Mouse (Mus musculus) limb, embryonic 14.5 days (tissue): ENCODE results near the gene Kat6b. TPM values are rescaled to one million over a fixed set of nuclear protein-coding genes. Genes with fewer than 3 reads are reported as not detected.
"Not testable (repeated sequence)": the region's sequence is repeated elsewhere in the genome, so short reads cannot be mapped to it uniquely, and the experiment has no call there.

Experiments
- ATAC-seq: fragments of 200-750 bp; cut with Nextera tagmentation; 2 replicates; pipeline ENCODE4 v1.8.0; 2017; ENCODE audit warnings: low read depth, moderate number of reproducible peaks, moderate TSS enrichment; ENCODE audit not compliant: low FRiP score
- DNase-seq: peaks from one replicate; pipeline ENCODE4 v3.0.0-alpha.2; 2015; ENCODE audit warnings: low spot score
- H3K27ac ChIP-seq: fragments of 300-500 bp; sonication (generic); replicated peaks from 2 replicates; pipeline ENCODE4 v1.5.1; 2014; ENCODE audit warnings: low read depth, mild to moderate bottlenecking, low read length, moderate library complexity, mixed read lengths
- H3K27me3 ChIP-seq: fragments of 300-500 bp; sonication (generic); 2 replicates; pipeline ENCODE4 v1.6.1; 2014; ENCODE audit warnings: low read length, mixed read lengths; ENCODE audit not compliant: control insufficient read depth, insufficient read depth
- H3K36me3 ChIP-seq: fragments of 300-500 bp; sonication (generic); 2 replicates; pipeline ENCODE4 v1.6.1; 2014; ENCODE audit warnings: mild to moderate bottlenecking, low read length, moderate library complexity, mixed read lengths; ENCODE audit not compliant: control insufficient read depth, insufficient read depth
- H3K4me1 ChIP-seq: fragments of 300-500 bp; sonication (generic); 2 replicates; pipeline ENCODE4 v1.6.1; 2014; ENCODE audit warnings: antibody characterized with exemption, low read length, mixed read lengths; ENCODE audit not compliant: control insufficient read depth, insufficient read depth
- H3K4me2 ChIP-seq: fragments of 300-500 bp; sonication (generic); replicated peaks from 2 replicates; pipeline ENCODE4 v1.6.1; 2014; ENCODE audit warnings: low read depth, mild to moderate bottlenecking, low read length, moderate library complexity; ENCODE audit not compliant: severe bottlenecking
- H3K4me3 ChIP-seq: fragments of 300-500 bp; sonication (generic); replicated peaks from 2 replicates; pipeline ENCODE4 v1.5.1; 2014; ENCODE audit warnings: low read length
- H3K9ac ChIP-seq: fragments of 300-500 bp; sonication (generic); 2 replicates; pipeline ENCODE4 v1.6.1; 2014; ENCODE audit warnings: mild to moderate bottlenecking, low read depth, low read length, moderate library complexity; ENCODE audit not compliant: severe bottlenecking
- H3K9me3 ChIP-seq: fragments of 300-500 bp; sonication (generic); 2 replicates; pipeline ENCODE4 v1.6.1; 2016; ENCODE audit warnings: low read length; ENCODE audit not compliant: control insufficient read depth
- POLR2A ChIP-seq: fragments of 200-500 bp; IDR thresholded peaks from 2 replicates; pipeline ENCODE4 v1.8.0; 2012; ENCODE audit warnings: inconsistent platforms, mild to moderate bottlenecking, moderate library complexity, borderline replicate concordance; ENCODE audit not compliant: insufficient read depth, insufficient read length; ENCODE audit errors: extremely low read depth
- WGBS: fragments of 180-500 bp; shearing (Covaris S2); extraction: QIAGEN DNeasy Blood & Tissue Kit; methylation state at CpG from one replicate; pipeline ENCODE4 v1.1.7; 2014; 5-methylcytosine and 5-hydroxymethylcytosine counted together
- polyA plus RNA-seq, 2 experiments: library from polyadenylated mRNA; depleted of rRNA in 1 of 2; stranded (reverse) in 1 of 2; unstranded in 1 of 2; fragments of >200 nt; fragmentation: Nextera tagmentation in 1 of 2; extraction: Ambion mirVana in 1 of 2; gene quantifications; 2 replicates each; pipeline versions ENCODE4 v1.2.1 to v1.2.3; 2012 to 2014

Gene Kat6b
- polyA plus RNA-seq, 2 experiments = 26.0 to 35.5 TPM

DNA sequence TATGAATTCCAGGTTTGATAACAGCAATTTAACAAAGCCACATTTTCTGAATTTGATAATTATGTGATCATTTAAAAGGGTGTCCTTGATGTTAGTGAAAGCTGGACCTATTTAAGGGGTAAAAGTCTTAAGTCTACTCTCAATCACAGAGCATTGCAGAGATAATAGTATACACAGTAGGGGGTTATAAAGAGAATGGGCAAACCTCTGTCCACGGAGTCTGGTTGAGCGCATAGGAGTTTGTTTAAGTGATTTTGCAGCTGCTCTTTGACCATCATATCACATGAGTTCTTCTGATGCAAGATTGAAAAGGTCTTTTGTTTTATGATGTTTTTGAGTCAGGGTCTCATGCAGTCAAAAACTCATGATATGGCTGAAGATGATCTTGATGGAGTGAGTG is 3.0 kb downstream of the Kat6b start:
- no peaks in the 10 kb centered on the region for H3K4me1 ChIP-seq
- H3K9me3 ChIP-seq = no peaks in the 10 kb centered on the region
- ATAC-seq (no peak), DNase-seq (no peak)
- no peak overlapping the region for H3K4me2 ChIP-seq
- 70% methylated on average over 2 of the region's 2 CpGs for WGBS
- H3K27me3 ChIP-seq = no peaks in the 10 kb centered on the region
- no peak for TF ChIP-seq POLR2A
- no peaks in the 10 kb centered on the region for H3K36me3 ChIP-seq
- no peak overlapping the region for H3K9ac ChIP-seq
- no peak overlapping the region for H3K4me3 ChIP-seq
- H3K27ac ChIP-seq = no peak overlapping the region

DNA sequence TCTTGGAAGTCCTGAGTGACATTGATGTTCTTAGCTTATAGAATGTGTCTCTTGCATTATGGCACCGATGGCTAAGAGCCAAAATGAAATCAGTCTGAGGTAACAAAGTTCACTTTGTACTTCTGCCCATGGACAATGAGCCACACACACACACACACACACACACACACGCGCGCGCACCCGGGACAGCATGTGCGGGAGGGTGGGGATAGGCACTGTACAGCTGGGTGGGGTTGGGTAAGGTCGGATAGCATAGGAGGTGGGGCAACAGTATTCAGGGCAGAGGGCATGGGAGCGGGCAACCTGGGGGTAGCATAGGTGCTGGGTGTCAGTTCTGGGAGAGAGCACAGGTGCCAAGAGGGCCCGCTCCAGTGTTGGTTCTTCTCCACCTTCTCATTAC is 3.5 kb downstream of the Kat6b start:
- Histone ChIP-seq H3K4me2 (no peak overlapping the region), H3K27me3 (no peaks in the 10 kb centered on the region), H3K9ac (no peak overlapping the region), H3K4me1 (no peaks in the 10 kb centered on the region), H3K27ac (no peak overlapping the region), H3K4me3 (no peak overlapping the region), H3K36me3 (no peaks in the 10 kb centered on the region), H3K9me3 (no peaks in the 10 kb centered on the region)
- ATAC-seq (no peak), DNase-seq (no peak)
- WGBS = 95% methylated on average over 10 of the region's 10 CpGs
- no peak for TF ChIP-seq POLR2A

DNA sequence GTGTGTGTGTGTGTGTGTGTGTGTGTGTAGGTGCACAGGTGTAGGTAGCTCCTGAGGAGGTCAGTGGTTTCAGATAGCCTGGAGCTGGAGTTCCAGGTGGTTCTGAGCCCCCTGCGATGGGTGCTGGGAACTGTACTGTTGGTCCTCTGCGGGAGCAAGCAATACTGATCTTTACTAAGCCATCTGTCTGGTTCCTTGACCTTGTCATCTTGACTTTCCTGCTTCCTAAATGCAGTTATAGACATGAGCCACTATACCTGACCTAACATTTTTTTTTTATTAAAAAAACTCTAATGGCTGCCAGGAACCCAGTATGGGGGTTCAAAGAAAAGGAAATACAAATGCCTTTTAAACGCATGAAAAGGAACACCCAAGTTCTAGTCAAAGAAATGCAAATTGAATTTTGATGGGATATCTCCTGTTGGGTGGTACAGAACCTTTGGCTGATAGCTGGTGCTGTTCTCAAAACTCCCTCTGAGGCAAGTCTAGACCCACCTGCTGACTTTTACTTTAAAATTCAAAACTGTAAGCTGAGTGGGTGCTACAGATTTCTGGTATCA is 4.8 kb downstream of the Kat6b start:
- Histone ChIP-seq H3K4me3 (no peak overlapping the region), H3K36me3 (no peaks in the 10 kb centered on the region), H3K4me1 (no peaks in the 10 kb centered on the region), H3K27ac (no peak overlapping the region), H3K9ac (no peak overlapping the region), H3K4me2 (no peak overlapping the region), H3K9me3 (no peaks in the 10 kb centered on the region), H3K27me3 (no peaks in the 10 kb centered on the region)
- WGBS = 92% methylated on average over 3 of the region's 3 CpGs
- no peak for TF ChIP-seq POLR2A
- ATAC-seq (no peak), DNase-seq (no peak)

DNA sequence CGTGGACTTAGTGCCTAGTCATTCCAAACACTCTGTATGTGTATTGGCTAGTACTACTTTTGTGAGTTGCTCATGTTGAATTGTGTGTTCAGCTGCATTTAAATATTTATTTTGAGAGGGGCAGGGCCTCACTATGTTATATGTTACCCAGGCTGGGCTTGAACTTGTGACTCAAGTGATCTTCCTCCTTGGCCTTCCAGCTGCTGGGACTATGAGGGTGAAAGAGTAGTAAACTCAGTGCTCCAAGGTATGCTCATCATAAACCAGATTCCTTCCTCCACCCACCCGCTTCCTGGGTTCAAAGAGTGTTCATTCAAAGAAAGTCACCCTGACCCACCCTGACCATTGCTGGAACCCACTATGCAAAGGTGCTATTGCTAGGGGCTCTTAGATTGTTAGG is 5.9 kb downstream of the Kat6b start:
- not testable (repeated sequence) for H3K36me3 ChIP-seq, H3K4me3 ChIP-seq, H3K4me2 ChIP-seq, H3K9ac ChIP-seq, H3K4me1 ChIP-seq, H3K27ac ChIP-seq, DNase-seq, ATAC-seq, H3K27me3 ChIP-seq, H3K9me3 ChIP-seq
- WGBS = 94% methylated on average over 2 of the region's 2 CpGs

DNA sequence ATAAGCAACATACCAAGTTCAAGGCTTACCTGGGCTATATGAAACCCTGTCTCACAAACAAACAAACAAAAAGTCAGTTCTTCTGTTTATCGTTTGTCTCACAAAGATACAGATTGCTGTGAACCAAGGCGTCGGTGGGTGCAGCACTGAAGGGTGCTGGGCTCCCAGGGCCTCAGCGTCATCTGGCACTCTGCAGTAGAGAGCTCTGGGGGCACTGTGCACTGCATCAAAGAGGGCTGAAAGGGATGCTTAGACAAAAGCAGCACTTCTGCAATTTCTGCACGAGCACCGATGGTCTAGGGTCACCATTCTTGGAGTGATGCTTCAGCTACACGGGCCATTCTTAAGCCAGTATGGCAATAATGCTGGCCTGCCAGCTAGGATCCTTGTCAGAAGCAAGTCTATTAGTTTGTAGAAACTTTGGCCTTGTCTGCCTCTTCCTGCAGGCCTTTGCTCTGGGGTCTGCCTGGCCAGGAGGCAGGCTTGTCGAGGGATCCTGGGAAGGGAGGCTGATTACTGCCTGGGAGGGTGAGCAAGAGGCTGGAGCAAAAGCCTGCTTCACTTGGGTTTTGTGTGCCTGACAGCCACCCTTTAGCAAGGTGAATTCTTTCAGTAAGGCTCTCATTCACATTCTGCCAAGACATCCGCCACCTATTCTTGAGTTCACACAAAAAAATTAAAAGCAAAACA is 7.3 kb downstream of the Kat6b start:
- H3K4me1 ChIP-seq, H3K27ac ChIP-seq, H3K4me2 ChIP-seq, DNase-seq, H3K27me3 ChIP-seq, H3K4me3 ChIP-seq, H3K36me3 ChIP-seq, H3K9me3 ChIP-seq, ATAC-seq, H3K9ac ChIP-seq: not testable (repeated sequence)
- WGBS = 78% methylated on average over 8 of the region's 9 CpGs

DNA sequence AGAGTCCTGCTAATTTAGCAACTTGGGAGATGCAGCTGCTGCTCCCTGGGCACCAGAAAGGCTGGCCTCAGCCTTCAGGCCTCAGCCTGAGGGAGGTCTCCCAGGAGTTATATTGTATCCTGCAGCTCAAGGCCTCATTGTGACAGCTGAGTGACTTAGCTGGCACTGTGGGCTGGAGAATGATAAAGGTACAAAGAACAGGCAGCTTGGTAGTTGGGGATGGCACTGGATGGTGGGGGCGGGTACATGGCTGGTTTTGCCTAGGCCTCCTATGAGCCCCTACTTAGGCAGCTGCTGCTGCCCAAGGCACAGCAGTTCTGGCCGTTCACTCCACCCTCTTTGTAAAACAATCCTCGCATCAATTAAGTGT is 7.9 kb downstream of the Kat6b start:
- no peak overlapping the region for H3K27ac ChIP-seq
- no peak overlapping the region for H3K4me3 ChIP-seq
- H3K9ac ChIP-seq = no peak overlapping the region
- 70% methylated on average over 3 of the region's 3 CpGs for WGBS
- no peak for TF ChIP-seq POLR2A
- no peak overlapping the region for H3K4me2 ChIP-seq
- no peaks in the 10 kb centered on the region for H3K4me1 ChIP-seq
- ATAC-seq (no peak), DNase-seq (no peak)
- H3K9me3 ChIP-seq = no peaks in the 10 kb centered on the region
- no peaks in the 10 kb centered on the region for H3K36me3 ChIP-seq
- H3K27me3 ChIP-seq = no peaks in the 10 kb centered on the region
